Mouse (Mus musculus): ENCODE results near the gene Shisa5. TPM values are rescaled to one million over a fixed set of nuclear protein-coding genes. Genes with fewer than 3 reads are reported as not detected.

The Shisa5 gene
- polyA plus RNA-seq, 1 experiment = 82.8 TPM

DNA sequence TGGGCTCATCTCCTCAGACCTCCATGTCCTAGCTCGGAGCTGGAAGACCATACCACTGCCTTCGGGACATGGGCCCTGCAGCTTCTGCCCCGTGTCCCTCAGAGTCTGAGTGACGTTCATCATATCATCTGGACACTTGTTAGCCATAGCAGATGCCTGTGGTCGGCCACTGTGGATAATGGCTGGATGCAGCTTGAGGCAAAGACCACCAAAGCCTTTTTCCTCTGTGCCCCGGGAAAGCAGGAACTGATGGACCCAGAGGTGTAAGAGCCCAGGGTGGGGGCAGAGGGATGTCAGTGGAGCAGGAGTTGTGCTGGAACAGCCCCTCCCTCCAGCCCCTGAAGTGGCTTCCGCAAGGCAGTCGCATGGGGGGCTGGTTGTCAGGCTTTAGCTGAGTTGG is 6.7 kb upstream of the Shisa5 start:
- no peaks in the 10 kb centered on the region for H3K36me3 ChIP-seq (ENCODE audit: control insufficient read depth, insufficient read depth)
- H3K4me2 ChIP-seq (ENCODE audit: low read depth) = no peak overlapping the region
- no peak overlapping the region for H3ac ChIP-seq (ENCODE audit: control insufficient read depth, insufficient read length)
- H3K4me3 ChIP-seq = no peak overlapping the region
- H3K27me3 ChIP-seq (ENCODE audit: control insufficient read depth, insufficient read depth, insufficient read length) = no peaks in the 10 kb centered on the region
- no peaks in the 10 kb centered on the region for H3K79me2 ChIP-seq (ENCODE audit: control insufficient read depth, insufficient read depth)
- TF ChIP-seq POLR2A (IDR thresholded peaks at IDR 0.05; ENCODE audit: insufficient read length, low read depth) (no peak), MAX (IDR thresholded peaks at IDR 0.05; ENCODE audit: low read depth) (no peak), MYOD1 (IDR thresholded peaks at IDR 0.05; ENCODE audit: control insufficient read depth in 1 of 3, insufficient read length in 2 of 3, low read depth in 2 of 3) (no peak), TCF12 (IDR thresholded peaks at IDR 0.05; ENCODE audit: insufficient read depth, poor library complexity, severe bottlenecking) (no peak), SRF (IDR thresholded peaks at IDR 0.05; ENCODE audit: control insufficient read depth, insufficient read length, low read depth) (no peak), MYOG (IDR thresholded peaks at IDR 0.05; ENCODE audit: control insufficient read depth in 1 of 3, insufficient read depth in 1 of 3, insufficient read length in 2 of 3, low read depth in 2 of 3) (no peak)

DNA sequence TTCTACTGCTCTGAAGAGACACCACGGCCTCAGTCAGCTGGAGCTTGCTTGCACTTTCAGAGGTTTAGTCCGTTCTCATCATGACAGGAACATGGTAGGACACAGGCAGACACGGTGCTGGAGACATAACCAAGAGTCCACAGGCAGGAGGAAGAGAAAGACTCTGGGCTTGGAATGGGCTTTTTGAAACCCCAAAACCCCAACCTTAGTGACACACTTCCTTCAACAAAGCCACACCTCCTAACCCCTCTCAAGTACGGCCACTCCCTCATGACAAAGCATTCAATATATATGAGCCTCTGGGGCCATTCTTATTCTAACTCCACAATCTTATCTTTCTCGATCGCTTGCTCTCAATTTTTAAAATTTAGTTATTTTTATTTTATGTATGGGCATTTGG is 5.9 kb upstream of the Shisa5 start:
- Histone ChIP-seq H3K36me3 (ENCODE audit: control insufficient read depth, insufficient read depth) (no peaks in the 10 kb centered on the region), H3K4me2 (ENCODE audit: low read depth) (no peak overlapping the region), H3K4me3 (no peak overlapping the region), H3K27me3 (ENCODE audit: control insufficient read depth, insufficient read depth, insufficient read length) (no peaks in the 10 kb centered on the region), H3ac (ENCODE audit: control insufficient read depth, insufficient read length) (no peak overlapping the region), H3K79me2 (ENCODE audit: control insufficient read depth, insufficient read depth) (no peaks in the 10 kb centered on the region)
- no peak for TF ChIP-seq SRF (IDR thresholded peaks at IDR 0.05; ENCODE audit: control insufficient read depth, insufficient read length, low read depth)
- no peak for TF ChIP-seq MYOG (IDR thresholded peaks at IDR 0.05; ENCODE audit: control insufficient read depth in 1 of 3, insufficient read depth in 1 of 3, insufficient read length in 2 of 3, low read depth in 2 of 3)

DNA sequence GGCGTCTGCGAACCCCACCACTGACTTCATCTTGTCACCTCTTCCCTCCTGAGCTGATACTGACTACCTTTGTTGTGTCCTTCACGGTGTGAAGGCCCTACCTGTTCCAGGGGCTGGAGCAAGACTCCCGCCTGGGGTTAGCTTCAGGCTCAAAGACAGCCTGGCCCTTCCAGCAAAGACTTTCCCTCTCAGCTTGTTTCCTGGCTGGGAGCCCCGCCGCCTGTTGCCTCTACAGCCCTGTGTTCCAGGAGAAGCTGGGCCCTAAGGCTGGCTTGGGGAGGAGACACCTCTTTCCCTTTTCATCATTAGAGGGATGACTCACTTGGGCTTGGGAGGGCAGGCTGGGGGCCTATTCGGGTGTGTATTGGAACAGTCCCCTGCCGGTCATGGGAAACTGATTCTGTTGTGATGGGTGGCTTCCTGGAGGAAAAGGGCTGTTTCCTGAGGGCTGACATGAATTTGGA is 568 bp downstream of the Shisa5 start:
- no peaks in the 10 kb centered on the region for H3K36me3 ChIP-seq (ENCODE audit: control insufficient read depth, insufficient read depth)
- peak overlapping the region; percentile 76 for H3ac ChIP-seq (ENCODE audit: control insufficient read depth, insufficient read length)
- no peaks in the 10 kb centered on the region for H3K27me3 ChIP-seq (ENCODE audit: control insufficient read depth, insufficient read depth, insufficient read length)
- H3K79me2 ChIP-seq (ENCODE audit: control insufficient read depth, insufficient read depth) = peaks cover 16% of the 10 kb centered on the region
- H3K4me3 ChIP-seq = peak overlapping the region; percentile 79
- peak; percentile 41 for TF ChIP-seq POLR2A (IDR thresholded peaks at IDR 0.05; ENCODE audit: insufficient read length, low read depth)
- no peak for TF ChIP-seq E2F4 (IDR thresholded peaks at IDR 0.05; ENCODE audit: insufficient read depth)
- peak overlapping the region; percentile 73 for H3K4me2 ChIP-seq (ENCODE audit: low read depth)

DNA sequence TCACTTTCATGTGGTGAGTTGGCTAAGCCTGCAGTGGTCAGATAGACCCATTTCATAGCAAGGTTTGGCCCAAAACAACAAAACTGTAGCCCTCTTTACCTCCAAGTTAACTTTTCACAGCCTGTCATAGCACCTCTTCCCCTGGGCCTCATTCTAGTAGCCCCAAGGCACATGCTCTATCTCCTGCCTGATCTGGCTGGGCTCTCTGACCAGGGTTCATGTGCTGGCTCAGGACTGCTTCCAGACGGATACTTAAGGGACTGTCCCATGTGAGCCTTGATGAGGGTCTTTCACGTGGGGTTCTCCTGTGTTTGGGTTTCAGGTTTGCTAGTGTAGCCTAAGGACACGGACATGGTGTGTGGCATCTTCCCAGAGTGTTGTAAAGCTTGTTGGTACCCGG is 1.3 kb downstream of the Shisa5 start:
- TF ChIP-seq TCF12 (IDR thresholded peaks at IDR 0.05; ENCODE audit: insufficient read depth, poor library complexity, severe bottlenecking) = no peak
- no peak for TF ChIP-seq E2F4 (IDR thresholded peaks at IDR 0.05; ENCODE audit: insufficient read depth)
- no peak for TF ChIP-seq REST (IDR thresholded peaks at IDR 0.05; ENCODE audit: insufficient read depth, insufficient read length)
- no peak for TF ChIP-seq MYOG (IDR thresholded peaks at IDR 0.05; ENCODE audit: control insufficient read depth in 1 of 3, insufficient read depth in 1 of 3, insufficient read length in 2 of 3, low read depth in 2 of 3)
- no peak for TF ChIP-seq MYOD1 (IDR thresholded peaks at IDR 0.05; ENCODE audit: control insufficient read depth in 1 of 3, insufficient read length in 2 of 3, low read depth in 2 of 3)
- no peak for TF ChIP-seq MAX (IDR thresholded peaks at IDR 0.05; ENCODE audit: low read depth)
- no peak for TF ChIP-seq USF1 (IDR thresholded peaks at IDR 0.05; ENCODE audit: low read depth)
- TF ChIP-seq SRF (IDR thresholded peaks at IDR 0.05; ENCODE audit: control insufficient read depth, insufficient read length, low read depth) = no peak
- TF ChIP-seq POLR2A (IDR thresholded peaks at IDR 0.05; ENCODE audit: insufficient read length, low read depth) = no peak
- no peak for TF ChIP-seq POLR2AphosphoS2 (IDR thresholded peaks at IDR 0.05; ENCODE audit: insufficient read length, low read depth)
- Histone ChIP-seq H3K79me2 (ENCODE audit: control insufficient read depth, insufficient read depth) (peaks cover 16% of the 10 kb centered on the region), H3ac (ENCODE audit: control insufficient read depth, insufficient read length) (no peak overlapping the region), H3K27me3 (ENCODE audit: control insufficient read depth, insufficient read depth, insufficient read length) (no peaks in the 10 kb centered on the region), H3K4me3 (peak overlapping the region; percentile 79), H3K4me2 (ENCODE audit: low read depth) (peak overlapping the region; percentile 73), H3K36me3 (ENCODE audit: control insufficient read depth, insufficient read depth) (no peaks in the 10 kb centered on the region)

DNA sequence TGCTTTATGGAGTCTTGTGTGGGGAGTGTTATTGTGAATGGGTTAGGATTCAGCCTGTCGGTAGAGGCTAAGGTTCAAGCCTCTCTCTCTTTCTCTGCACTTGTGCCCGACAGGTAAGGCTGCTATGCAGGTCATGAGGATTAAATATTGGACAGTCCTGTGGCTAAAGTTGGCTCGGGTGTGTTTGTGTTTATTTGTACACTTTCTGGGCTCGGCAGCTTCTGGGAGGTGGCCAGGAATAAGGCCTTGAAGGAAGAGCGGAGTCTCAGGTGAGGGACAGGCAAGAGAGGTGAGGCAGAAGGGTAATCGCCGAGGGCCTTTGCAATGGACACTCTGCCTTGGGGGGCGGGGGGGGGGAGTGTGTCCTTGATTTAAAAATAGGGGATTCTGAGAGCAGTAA is 1.9 kb downstream of the Shisa5 start:
- TF ChIP-seq USF1 (IDR thresholded peaks at IDR 0.05; ENCODE audit: low read depth) (no peak), E2F4 (IDR thresholded peaks at IDR 0.05; ENCODE audit: insufficient read depth) (no peak), SRF (IDR thresholded peaks at IDR 0.05; ENCODE audit: control insufficient read depth, insufficient read length, low read depth) (no peak), CEBPB (IDR thresholded peaks at IDR 0.05; ENCODE audit: insufficient read depth, poor library complexity, severe bottlenecking) (no peak), POLR2AphosphoS2 (IDR thresholded peaks at IDR 0.05; ENCODE audit: insufficient read length, low read depth) (no peak), REST (IDR thresholded peaks at IDR 0.05; ENCODE audit: insufficient read depth, insufficient read length) (no peak)
- no peak overlapping the region for H3K4me3 ChIP-seq
- H3ac ChIP-seq (ENCODE audit: control insufficient read depth, insufficient read length) = no peak overlapping the region
- peak overlapping the region; percentile 73 for H3K4me2 ChIP-seq (ENCODE audit: low read depth)
- peaks cover 16% of the 10 kb centered on the region for H3K79me2 ChIP-seq (ENCODE audit: control insufficient read depth, insufficient read depth)
- no peaks in the 10 kb centered on the region for H3K36me3 ChIP-seq (ENCODE audit: control insufficient read depth, insufficient read depth)
- H3K27me3 ChIP-seq (ENCODE audit: control insufficient read depth, insufficient read depth, insufficient read length) = no peaks in the 10 kb centered on the region

DNA sequence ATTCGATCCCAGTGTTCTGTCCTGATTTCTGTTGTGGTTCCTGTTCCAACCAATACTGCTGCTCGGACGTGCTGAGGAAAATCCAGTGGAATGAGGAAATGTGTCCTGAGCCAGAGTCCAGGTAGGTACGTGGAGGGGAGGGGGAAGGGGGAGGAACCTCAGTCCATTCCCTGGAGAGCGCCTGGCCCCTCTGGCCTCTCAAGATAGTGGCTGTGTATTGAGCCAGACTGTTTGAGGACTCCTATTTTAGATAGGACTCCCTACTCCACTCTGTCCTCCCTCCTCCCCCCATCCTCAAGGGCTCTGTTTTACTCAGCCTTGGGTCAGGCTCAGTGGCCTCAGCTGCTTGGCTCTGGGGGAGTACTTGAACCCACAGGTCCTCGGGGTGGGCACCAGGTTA is 2.5 kb downstream of the Shisa5 start:
- TF ChIP-seq MYOD1 (IDR thresholded peaks at IDR 0.05; ENCODE audit: control insufficient read depth in 1 of 3, insufficient read length in 2 of 3, low read depth in 2 of 3) (no peak), CEBPB (IDR thresholded peaks at IDR 0.05; ENCODE audit: insufficient read depth, poor library complexity, severe bottlenecking) (no peak), POLR2A (IDR thresholded peaks at IDR 0.05; ENCODE audit: insufficient read length, low read depth) (no peak), MYOG (IDR thresholded peaks at IDR 0.05; ENCODE audit: control insufficient read depth in 1 of 3, insufficient read depth in 1 of 3, insufficient read length in 2 of 3, low read depth in 2 of 3) (no peak), E2F4 (IDR thresholded peaks at IDR 0.05; ENCODE audit: insufficient read depth) (no peak), USF1 (IDR thresholded peaks at IDR 0.05; ENCODE audit: low read depth) (no peak)
- Histone ChIP-seq H3K4me2 (ENCODE audit: low read depth) (no peak overlapping the region), H3K4me3 (no peak overlapping the region), H3K36me3 (ENCODE audit: control insufficient read depth, insufficient read depth) (no peaks in the 10 kb centered on the region), H3K79me2 (ENCODE audit: control insufficient read depth, insufficient read depth) (peaks cover 16% of the 10 kb centered on the region), H3ac (ENCODE audit: control insufficient read depth, insufficient read length) (no peak overlapping the region), H3K27me3 (ENCODE audit: control insufficient read depth, insufficient read depth, insufficient read length) (no peaks in the 10 kb centered on the region)
